Mouse (Mus musculus) kidney, adult 8-10 months (tissue): ENCODE measurements at regions not wholly inside any gene's neighbourhood (a gene's known extent, or its start where the extent isn't known, plus 50 kb on each side); places are given as distances from the start of the nearest gene placed in this dataset.
"Not testable (repeated sequence)": the region's sequence is repeated elsewhere in the genome, so short reads cannot be mapped to it uniquely, and the experiment has no call there.

Experiments
- DNase-seq, 2 experiments: peaks; one replicate each; pipeline ENCODE4 v3.0.0; 2022

GRCm38 (mm10) chr11:23079936-23080794 lies 72.8 kb downstream of the Fam161a start:
- DNase-seq = no peak

GRCm38 (mm10) chr11:23081616-23082015 lies 74.3 kb downstream of the Fam161a start:
- DNase-seq = no peak

- not testable (repeated sequence) for DNase-seq
These were observed 76.5 kb downstream of the Fam161a start for GRCm38 (mm10) chr11:23083811-23084210.

- DNase-seq = no peak
These were observed 88.0 kb downstream of the Fam161a start for GRCm38 (mm10) chr11:23095287-23095686.

- not testable (repeated sequence) for DNase-seq
These were observed 88.4 kb downstream of the Fam161a start for GRCm38 (mm10) chr11:23095723-23096122.

GRCm38 (mm10) chr11:23096451-23097222 lies 89.3 kb downstream of the Fam161a start:
- DNase-seq = no peak

GRCm38 (mm10) chr11:23097223-23097490 lies 89.8 kb downstream of the Fam161a start:
- DNase-seq = no peak

- DNase-seq = peak; percentile 69 to 83
These were observed 107.3 kb downstream of the Fam161a start for GRCm38 (mm10) chr11:23114636-23115035.

- DNase-seq = no peak
These were observed 113.3 kb downstream of the Fam161a start for GRCm38 (mm10) chr11:23120533-23121210.

GRCm38 (mm10) chr11:23124198-23124951 lies 117.0 kb downstream of the Fam161a start:
- peak; percentile 33 to 36 for DNase-seq

- DNase-seq = no peak
These were observed 123.8 kb downstream of the Fam161a start for GRCm38 (mm10) chr11:23131122-23131521.

GRCm38 (mm10) chr11:23131632-23132031 lies 124.2 kb upstream of the Xpo1 start:
- no peak for DNase-seq

- DNase-seq = no peak
These were observed 115.3 kb upstream of the Xpo1 start for GRCm38 (mm10) chr11:23140429-23141099.

GRCm38 (mm10) chr11:23141100-23141837 lies 114.6 kb upstream of the Xpo1 start:
- DNase-seq = no peak

- DNase-seq = no peak
These were observed 107.7 kb upstream of the Xpo1 start for GRCm38 (mm10) chr11:23148048-23148596.

GRCm38 (mm10) chr11:23149556-23150244 lies 106.1 kb upstream of the Xpo1 start:
- peak; percentile 13 to 34 for DNase-seq

GRCm38 (mm10) chr11:23154851-23155250 lies 101.0 kb upstream of the Xpo1 start:
- DNase-seq = no peak

GRCm38 (mm10) chr11:23168546-23169218 lies 87.2 kb upstream of the Xpo1 start:
- DNase-seq = no peak

GRCm38 (mm10) chr11:23169742-23170428 lies 86.0 kb upstream of the Xpo1 start:
- DNase-seq = no peak
